Mouse (Mus musculus): ENCODE data around the gene Retreg2.

The Retreg2 gene

DNA sequence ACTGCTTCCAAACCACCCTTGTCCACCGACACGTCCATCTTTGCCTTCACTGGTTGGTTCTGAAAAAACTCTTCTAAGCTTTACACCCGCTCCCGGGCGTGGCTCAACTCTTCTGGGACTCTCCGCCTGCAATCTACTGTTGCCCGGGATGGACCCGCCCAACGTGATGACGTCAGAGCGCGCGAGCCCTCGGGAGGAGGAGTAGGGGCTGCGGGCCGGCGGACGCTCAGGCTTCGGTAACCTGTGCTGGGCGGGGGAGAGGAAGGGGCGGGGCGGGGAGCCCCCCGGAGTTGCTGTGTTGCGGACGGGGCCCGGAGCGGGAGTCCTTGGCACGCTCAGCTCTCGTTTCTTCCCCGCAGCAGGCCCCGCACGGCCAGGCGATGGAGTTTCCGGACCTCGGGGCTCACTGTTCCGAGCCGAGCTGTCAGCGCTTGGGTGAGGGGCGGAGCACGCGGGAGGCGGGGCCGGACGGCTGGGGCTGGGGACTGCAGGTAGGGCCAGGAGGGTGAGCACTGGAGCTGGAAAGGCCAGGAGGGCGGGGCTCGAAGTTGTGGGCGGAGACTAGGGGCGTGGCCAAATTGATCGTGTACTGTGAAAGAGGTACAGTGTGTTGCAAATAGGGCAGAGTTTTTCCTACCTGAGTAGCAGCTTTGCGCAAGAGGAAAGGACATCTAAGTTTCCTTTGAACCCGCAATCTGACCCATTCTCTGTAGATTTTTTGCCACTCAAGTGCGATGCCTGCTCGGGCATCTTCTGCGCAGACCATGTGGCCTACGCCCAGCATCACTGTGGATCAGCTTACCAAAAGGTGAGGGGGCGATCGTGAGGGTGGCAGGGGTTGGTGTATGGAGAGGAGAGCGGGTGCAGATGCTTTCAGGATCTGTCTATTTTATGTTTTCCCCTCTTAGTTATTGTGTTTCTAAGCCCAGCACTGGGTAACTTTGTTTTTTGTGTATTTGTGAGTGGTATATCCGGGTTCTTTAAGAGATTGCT lies 26.2 kb downstream of the Retreg2 start, which contains the start of gene Zfand2b:
Gene Zfand2b (plus strand): TSS at position 175 of the 993 bp plus-strand sequence.
- peak; percentile 93 to 98 for DNase-seq (ENCODE audit: low spot score in 2 of 2)

- DNase-seq (ENCODE audit: low spot score in 2 of 2) = peak in 1 of 2 experiments; percentile 32
Measured at GRCm38 (mm10) chr1:75179334-75180104, 36.9 kb downstream of the Retreg2 start.

- peak; percentile 81 to 88 for DNase-seq (ENCODE audit: low spot score in 2 of 2)
Measured at GRCm38 (mm10) chr1:75180105-75180590, 37.6 kb downstream of the Retreg2 start, which contains the start of gene Abcb6. Gene Abcb6, minus strand, starts transcription at chr1:75180392.

- DNase-seq (ENCODE audit: low spot score in 2 of 2) = no peak
Measured at GRCm38 (mm10) chr1:75180741-75181140, 38.2 kb downstream of the Retreg2 start.

GRCm38 (mm10) chr1:75181377-75181870 lies 38.8 kb downstream of the Retreg2 start:
- no peak for DNase-seq (ENCODE audit: low spot score in 2 of 2)

DNA sequence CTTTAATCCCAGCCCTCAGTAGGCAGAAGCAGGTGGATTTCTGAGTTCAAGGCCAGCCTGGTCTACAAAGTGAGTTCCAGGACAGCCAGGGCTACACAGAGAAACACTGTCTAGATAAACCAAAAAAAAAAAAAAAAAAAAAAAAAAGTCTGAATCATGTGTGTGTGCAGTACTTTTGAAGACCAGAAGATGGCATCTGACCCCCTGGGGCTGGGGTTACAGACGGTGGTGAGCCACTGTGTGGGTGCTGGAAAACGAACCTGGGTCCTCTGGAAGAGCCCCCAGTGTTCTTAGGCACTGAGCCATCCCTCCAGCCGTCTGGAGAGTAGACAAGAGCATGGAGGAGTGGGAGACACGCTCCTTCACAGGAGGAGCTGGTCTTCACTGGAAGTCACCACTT lies 39.6 kb downstream of the Retreg2 start:
- DNase-seq (ENCODE audit: low spot score in 2 of 2) = no peak

DNA sequence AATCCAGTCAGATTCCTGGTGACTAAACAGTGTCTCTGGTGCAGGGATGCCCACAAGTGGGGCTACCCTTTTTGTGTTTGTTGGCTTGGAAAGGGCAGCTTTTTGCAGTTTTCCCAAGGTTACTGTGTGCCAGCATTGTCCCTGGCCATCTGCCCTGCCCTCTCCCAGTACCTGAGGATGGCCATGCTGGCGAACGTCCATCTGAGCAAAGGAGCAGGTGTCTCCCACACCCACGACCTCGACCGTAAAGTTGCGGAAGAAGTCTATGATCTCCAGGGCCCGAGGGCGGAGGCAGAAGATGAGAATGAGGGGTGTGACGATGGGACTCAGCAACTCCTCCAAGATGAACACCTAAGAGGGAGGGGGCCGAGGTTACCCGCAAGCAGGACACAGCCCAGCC lies 42.9 kb downstream of the Retreg2 start:
- no peak for DNase-seq (ENCODE audit: low spot score in 2 of 2)

- DNase-seq (ENCODE audit: low spot score in 2 of 2) = no peak
Measured at GRCm38 (mm10) chr1:75187126-75187525, 44.5 kb downstream of the Retreg2 start.

DNA sequence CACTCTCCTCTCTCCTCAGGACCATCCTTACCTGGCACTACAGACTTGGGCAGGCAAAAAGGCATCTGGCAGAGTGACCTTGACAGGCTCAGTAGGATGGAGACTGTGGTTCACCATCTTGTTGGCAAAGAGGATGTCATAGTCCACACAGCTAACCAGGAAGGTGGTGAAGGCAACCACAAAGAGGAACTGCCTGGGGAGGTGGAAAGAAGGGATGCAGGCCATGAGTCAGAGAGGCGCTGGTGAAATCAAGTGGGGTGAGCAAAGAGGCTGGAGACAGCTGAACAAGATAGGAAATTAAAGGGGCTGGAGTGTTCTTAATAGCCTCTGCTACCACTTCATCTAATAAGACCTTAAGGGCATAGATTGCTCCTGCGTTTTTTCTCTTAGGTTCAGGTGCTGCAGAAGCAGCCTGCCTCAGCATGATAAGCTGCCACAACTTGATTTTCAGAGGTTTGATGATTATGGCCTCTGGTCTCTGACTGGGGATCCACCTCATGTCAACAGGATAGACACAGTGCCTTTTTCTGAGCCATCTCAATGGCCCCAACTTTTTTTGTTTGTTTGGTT lies 45.4 kb downstream of the Retreg2 start:
- DNase-seq (ENCODE audit: low spot score in 2 of 2) = no peak

DNA sequence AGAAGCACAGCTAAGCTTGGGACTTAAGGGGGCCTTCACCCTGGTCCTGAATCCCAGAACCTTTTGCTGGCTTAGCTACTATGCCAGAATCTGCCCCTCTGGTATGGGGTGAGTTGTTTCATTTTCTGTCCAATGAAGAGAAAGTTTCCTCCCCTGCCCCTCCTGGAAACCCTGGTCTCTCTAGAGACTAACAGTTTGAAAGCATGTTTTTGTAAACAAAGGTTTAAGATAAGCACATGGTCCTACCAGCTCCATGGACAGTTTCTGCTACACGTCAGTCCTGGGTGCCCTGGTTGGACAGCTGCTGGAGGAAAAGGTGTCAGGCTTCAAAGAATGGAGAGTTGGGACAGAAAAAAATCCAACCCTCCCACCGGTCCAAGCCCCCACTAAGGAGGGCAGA lies 48.0 kb downstream of the Retreg2 start:
- no peak for DNase-seq (ENCODE audit: low spot score in 2 of 2)

GRCm38 (mm10) chr1:75191258-75191621 lies 48.7 kb downstream of the Retreg2 start:
- no peak for DNase-seq (ENCODE audit: low spot score in 2 of 2)

GRCm38 (mm10) chr1:75191622-75192402 lies 49.2 kb downstream of the Retreg2 start, which contains the start of the genes Ankzf1 and Atg9a:
Gene Ankzf1, plus strand, starts transcription at chr1:75192151.
Gene Atg9a, minus strand, starts transcription at chr1:75192196.
- DNase-seq (ENCODE audit: low spot score in 2 of 2) = peak; percentile 93 to 94

- peak in 1 of 2 experiments; percentile 34 for DNase-seq (ENCODE audit: low spot score in 2 of 2)
Measured at GRCm38 (mm10) chr1:75192452-75192851, 49.9 kb downstream of the Retreg2 start.
